Mouse (Mus musculus) heart, postnatal 0 days (tissue): ENCODE measurements around the gene Setdb1.

Source experiments
- CTCF ChIP-seq: IDR thresholded peaks from 2 replicates; pipeline ENCODE4 v1.5.1; 2016; ENCODE audit warnings: antibody characterized with exemption, control low read depth, low read depth
- EP300 ChIP-seq: IDR thresholded peaks from 2 replicates; pipeline ENCODE4 v1.6.1; 2016; ENCODE audit warnings: antibody characterized with exemption, low read depth

DNA sequence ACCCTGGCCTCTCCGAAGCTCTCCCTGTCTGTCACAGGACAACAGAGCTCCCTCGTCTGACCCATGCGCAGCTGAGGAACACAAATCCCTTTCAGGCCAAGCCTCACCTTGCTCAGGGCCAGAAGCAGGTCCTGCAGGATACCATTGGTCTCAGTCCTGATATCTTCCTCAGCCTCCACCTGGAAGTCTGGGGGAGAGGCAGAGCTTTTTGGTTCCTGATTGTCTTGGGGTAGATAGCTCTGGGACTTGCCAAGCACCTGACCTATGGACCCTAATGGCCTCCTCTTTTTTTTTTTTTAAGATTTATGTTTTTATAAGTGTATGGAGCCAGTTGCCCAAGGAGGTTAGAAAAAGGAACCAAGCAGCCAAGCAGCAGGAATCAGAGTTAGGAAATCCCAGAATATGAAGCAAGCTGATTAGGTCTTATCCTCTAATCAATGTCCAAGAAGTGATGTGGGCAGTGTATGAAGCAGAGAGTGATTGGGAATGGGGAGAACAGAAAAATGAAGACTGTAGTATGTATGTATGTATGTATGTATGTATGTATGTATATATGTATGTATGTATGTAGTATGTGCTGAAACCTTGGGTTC is 55.7 kb downstream of the Setdb1 start:
- TF ChIP-seq CTCF (no peak), EP300 (no peak)
